8 mouse cellular contexts compared by ENCODE assay signal in genomic region chr2:17644282-17645262, GRCm38 (mm10).
DNase-seq lines count a peak whose midpoint lies in the region; ATAC-seq and TF ChIP-seq lines count a peak whose summit lies in the region.

No protein-coding gene starts in this region.

- no peak overlapping the region for H3K4me2 ChIP-seq in heart, embryonic 12.5 days
- H3K4me2 ChIP-seq in hindbrain, embryonic 14.5 days (replicated peaks), result no peak overlapping the region
- no peak overlapping the region for H3K4me2 ChIP-seq in midbrain, embryonic 12.5 days (replicated peaks)

- H3K36me3 ChIP-seq in heart, embryonic 12.5 days, result no peaks in the 10 kb centered on the region
- no peaks in the 10 kb centered on the region for H3K36me3 ChIP-seq in forebrain, embryonic 10.5 days (replicated peaks)
- no peaks in the 10 kb centered on the region for H3K36me3 ChIP-seq in hindbrain, embryonic 14.5 days (replicated peaks; ENCODE audit: control insufficient read depth, insufficient read depth)
- no peaks in the 10 kb centered on the region for H3K36me3 ChIP-seq in midbrain, embryonic 12.5 days
- no peaks in the 10 kb centered on the region for H3K36me3 ChIP-seq in spleen, adult 2 months (ENCODE audit: control insufficient read depth, insufficient read depth, low read length)

- H3K27me3 ChIP-seq in heart, embryonic 12.5 days (replicated peaks), result no peaks in the 10 kb centered on the region
- H3K27me3 ChIP-seq in forebrain, embryonic 10.5 days (ENCODE audit: poor library complexity, severe bottlenecking), result peaks cover 26% of the 10 kb centered on the region; the same call in 1 of the 2 replicates
- no peaks in the 10 kb centered on the region for H3K27me3 ChIP-seq in hindbrain, embryonic 14.5 days (ENCODE audit: control insufficient read depth, insufficient read depth, low read length)
- H3K27me3 ChIP-seq in midbrain, embryonic 12.5 days, result peaks cover 17% of the 10 kb centered on the region
- no peaks in the 10 kb centered on the region for H3K27me3 ChIP-seq in spleen, adult 2 months (ENCODE audit: control insufficient read depth, insufficient read depth, low read length)

- peak; percentile 16 for DNase-seq in heart, adult 8-10 months (ENCODE audit: low spot score)
- peak; percentile 83 for DNase-seq in brain, adult 2 months (ENCODE audit: low read depth, low spot score)
- DNase-seq in forebrain, embryonic 10.5 days (ENCODE audit: extremely low spot score, low spot score), result peak; percentile 48
- peak; percentile 78 for DNase-seq in hindbrain, embryonic 14.5 days (ENCODE audit: low spot score)
- peak; percentile 40 to 62 for DNase-seq in layer of hippocampus, postnatal 36 days
- peak in 1 of 2 experiments; percentile 14 for DNase-seq in spleen, adult 2 months (ENCODE audit: low read depth in 1 of 2, low spot score in 2 of 2)

- H3K9ac ChIP-seq in heart, embryonic 12.5 days, result no peak overlapping the region
- no peak overlapping the region for H3K9ac ChIP-seq in hindbrain, embryonic 14.5 days
- H3K9ac ChIP-seq in midbrain, embryonic 12.5 days (replicated peaks), result no peak overlapping the region

- no peak for TF ChIP-seq POLR2A in spleen, adult 2 months (IDR thresholded peaks at IDR 0.05; ENCODE audit: low read depth, low read length)

- H3K4me1 ChIP-seq in heart, embryonic 12.5 days (replicated peaks), result no peaks in the 10 kb centered on the region
- H3K4me1 ChIP-seq in forebrain, embryonic 10.5 days, result peaks cover 20% of the 10 kb centered on the region
- H3K4me1 ChIP-seq in hindbrain, embryonic 14.5 days (replicated peaks; ENCODE audit: control insufficient read depth, insufficient read depth, low read length), result no peaks in the 10 kb centered on the region
- H3K4me1 ChIP-seq in midbrain, embryonic 12.5 days, result no peaks in the 10 kb centered on the region
- H3K4me1 ChIP-seq in spleen, adult 2 months (ENCODE audit: control insufficient read depth, insufficient read depth, insufficient read length), result no peaks in the 10 kb centered on the region

- no peak overlapping the region for H3K4me3 ChIP-seq in heart, embryonic 12.5 days
- H3K4me3 ChIP-seq in forebrain, embryonic 10.5 days, result no peak overlapping the region
- no peak overlapping the region for H3K4me3 ChIP-seq in hindbrain, embryonic 14.5 days (replicated peaks; ENCODE audit: low read length)
- H3K4me3 ChIP-seq in midbrain, embryonic 12.5 days, result no peak overlapping the region
- no peak overlapping the region for H3K4me3 ChIP-seq in spleen, adult 2 months (ENCODE audit: extremely low read depth, insufficient read depth, insufficient read length)

- H3K9me3 ChIP-seq in heart, embryonic 12.5 days (replicated peaks), result no peaks in the 10 kb centered on the region
- no peaks in the 10 kb centered on the region for H3K9me3 ChIP-seq in forebrain, embryonic 10.5 days
- no peaks in the 10 kb centered on the region for H3K9me3 ChIP-seq in hindbrain, embryonic 14.5 days (ENCODE audit: control insufficient read depth, low read length)
- no peaks in the 10 kb centered on the region for H3K9me3 ChIP-seq in midbrain, embryonic 12.5 days

- ATAC-seq in heart, embryonic 12.5 days (ENCODE audit: insufficient number of reproducible peaks, low FRiP score), result no peak
- ATAC-seq in hindbrain, embryonic 14.5 days (ENCODE audit: low FRiP score), result peak; percentile 82; the same call in 1 of the 2 replicates
- ATAC-seq in midbrain, embryonic 12.5 days (ENCODE audit: low FRiP score, low read depth), result peak; percentile 68

- no peak overlapping the region for H3K27ac ChIP-seq in heart, embryonic 12.5 days (ENCODE audit: poor library complexity, severe bottlenecking)
- no peak overlapping the region for H3K27ac ChIP-seq in forebrain, embryonic 10.5 days
- no peak overlapping the region for H3K27ac ChIP-seq in hindbrain, embryonic 14.5 days
- H3K27ac ChIP-seq in midbrain, embryonic 12.5 days (replicated peaks), result no peak overlapping the region
- H3K27ac ChIP-seq in spleen, adult 2 months (ENCODE audit: insufficient read depth, low read length), result no peak overlapping the region

- TF ChIP-seq CTCF in spleen, adult 2 months (IDR thresholded peaks at IDR 0.05; ENCODE audit: extremely low read depth, insufficient read depth, insufficient read length, insufficient replicate concordance), result peak; percentile 56; the same call in 1 of the 2 replicates

- WGBS in heart, embryonic 12.5 days, result 33% methylated on average over 3 of the region's 3 CpGs
- 34% methylated on average over 3 of the region's 3 CpGs for WGBS in forebrain, embryonic 10.5 days
- 37% methylated on average over 3 of the region's 3 CpGs for WGBS in hindbrain, embryonic 14.5 days
- WGBS in midbrain, embryonic 12.5 days, result 29% methylated on average over 3 of the region's 3 CpGs
- WGBS in spleen, adult 2 months, result 25% methylated on average over 3 of the region's 3 CpGs
